Mouse (Mus musculus): ENCODE measurements around the gene Trmt5.

The Trmt5 gene

GRCm38 (mm10) chr12:73269933-73270332, 16.6 kb downstream of the Trmt5 start:
- DNase-seq (ENCODE audit: low spot score in 2 of 2): no peak

- no peak for DNase-seq (ENCODE audit: low spot score in 2 of 2)
Observed at GRCm38 (mm10) chr12:73269531-73269930, 17.0 kb downstream of the Trmt5 start.

GRCm38 (mm10) chr12:73268497-73268896, 18.0 kb downstream of the Trmt5 start:
- DNase-seq (ENCODE audit: low spot score in 2 of 2): no peak

- no peak for DNase-seq (ENCODE audit: low spot score in 2 of 2)
Observed at GRCm38 (mm10) chr12:73266597-73266996, 19.9 kb downstream of the Trmt5 start.

GRCm38 (mm10) chr12:73265381-73265978, 21.0 kb downstream of the Trmt5 start:
- DNase-seq (ENCODE audit: low spot score in 2 of 2): no peak

- DNase-seq (ENCODE audit: low spot score in 2 of 2): no peak
Observed at GRCm38 (mm10) chr12:73260339-73260738, 26.2 kb downstream of the Trmt5 start.

- DNase-seq (ENCODE audit: low spot score in 2 of 2): no peak
Observed at GRCm38 (mm10) chr12:73259269-73259668, 27.2 kb downstream of the Trmt5 start.

- no peak for DNase-seq (ENCODE audit: low spot score in 2 of 2)
Observed at GRCm38 (mm10) chr12:73255006-73255405, 31.5 kb downstream of the Trmt5 start.

GRCm38 (mm10) chr12:73245687-73246086, 40.8 kb downstream of the Trmt5 start:
- DNase-seq (ENCODE audit: low spot score in 2 of 2): no peak

- peak; percentile 44 to 69 for DNase-seq (ENCODE audit: low spot score in 2 of 2)
Observed at GRCm38 (mm10) chr12:73241960-73242359, 44.5 kb downstream of the Trmt5 start.

- DNase-seq (ENCODE audit: low spot score in 2 of 2): no peak
Observed at GRCm38 (mm10) chr12:73232586-73232985, 53.9 kb downstream of the Trmt5 start.

GRCm38 (mm10) chr12:73231552-73231951, 55.0 kb downstream of the Trmt5 start:
- no peak for DNase-seq (ENCODE audit: low spot score in 2 of 2)

- no peak for DNase-seq (ENCODE audit: low spot score in 2 of 2)
Observed at GRCm38 (mm10) chr12:73230196-73230595, 56.3 kb downstream of the Trmt5 start.
